In the genomic region with DNA sequence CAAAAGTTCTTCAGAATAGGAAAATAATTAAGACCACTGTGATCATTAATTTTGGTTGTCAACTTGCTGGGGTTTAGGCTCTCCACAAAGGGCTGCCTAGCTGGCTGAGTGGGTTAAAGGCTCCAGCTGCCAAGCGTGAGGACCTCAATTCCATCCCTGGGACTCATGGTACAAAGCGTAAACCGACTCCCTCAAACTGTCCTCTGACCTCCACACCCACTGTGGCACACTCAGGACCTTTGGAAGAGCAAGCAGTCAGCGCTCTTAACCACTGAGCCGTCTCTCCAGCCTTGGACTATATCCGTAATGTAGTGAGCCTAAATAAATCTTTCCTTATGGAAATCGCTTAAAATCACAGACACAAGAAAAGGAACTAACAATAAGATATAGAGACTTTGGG, we compare ENCODE assay signal across 25 mouse cellular contexts. TPM values are rescaled to one million over a fixed set of nuclear protein-coding genes. Genes with fewer than 3 reads are reported as not detected.
DNase-seq lines count a peak whose midpoint lies in the region; ATAC-seq and TF ChIP-seq lines count a peak whose summit lies in the region.
"Had no signal": no experiment of that assay in that cellular context is flagged by ENCODE, and none has a peak within 500 bp of the region (broad histone marks: within the 10 kb centered on the region; RNA-seq: fewer than 3 reads in every experiment).

No protein-coding gene starts in this region.

- H3K9me3 ChIP-seq in intestine, embryonic 15.5 days, result no peaks in the 10 kb centered on the region
- H3K9me3 ChIP-seq in intestine, postnatal 0 days (ENCODE audit: control insufficient read depth), result no peaks in the 10 kb centered on the region
- H3K9me3 ChIP-seq in kidney, embryonic 16.5 days (ENCODE audit: low read length), result no peaks in the 10 kb centered on the region
- H3K9me3 ChIP-seq in liver, embryonic 12.5 days (replicated peaks), result no peaks in the 10 kb centered on the region
- H3K9me3 ChIP-seq: embryonic facial prominence, embryonic 10.5 days; forebrain, embryonic 13.5 days; G1E; heart, embryonic 10.5 days; heart, embryonic 15.5 days; hindbrain, embryonic 13.5 days had no signal

- WGBS in intestine, embryonic 15.5 days, result 69% methylated on average over 7 of the region's 7 CpGs
- WGBS in intestine, postnatal 0 days, result 45% methylated on average over 7 of the region's 7 CpGs
- 54% methylated on average over 7 of the region's 7 CpGs for WGBS in kidney, embryonic 16.5 days
- WGBS in liver, adult 2 months, result 26% methylated on average over 7 of the region's 7 CpGs
- 77% methylated on average over 7 of the region's 7 CpGs for WGBS in liver, embryonic 12.5 days (ENCODE audit: insufficient replicate concordance)

- ATAC-seq in intestine, embryonic 15.5 days, result peak; percentile 8; the same call in 1 of the 2 replicates
- no peak for ATAC-seq in intestine, postnatal 0 days
- ATAC-seq in kidney, embryonic 16.5 days (ENCODE audit: low FRiP score, low TSS enrichment), result no peak
- ATAC-seq in liver, embryonic 12.5 days, result no peak
- ATAC-seq: CD4-positive, CD25-positive, alpha-beta regulatory T cell, adult 4 months; forebrain, embryonic 13.5 days; forebrain, postnatal 0 days had no signal

- no peaks in the 10 kb centered on the region for H3K36me3 ChIP-seq in intestine, embryonic 15.5 days
- no peaks in the 10 kb centered on the region for H3K36me3 ChIP-seq in intestine, postnatal 0 days (ENCODE audit: control insufficient read depth, insufficient read depth)
- peaks cover 4% of the 10 kb centered on the region; the same call in 1 of the 2 replicates for H3K36me3 ChIP-seq in kidney, embryonic 16.5 days (ENCODE audit: insufficient read depth, low read length)
- no peaks in the 10 kb centered on the region for H3K36me3 ChIP-seq in liver, adult 2 months (ENCODE audit: control insufficient read depth, insufficient read depth, low read length)
- H3K36me3 ChIP-seq in liver, embryonic 12.5 days, result 0 out of 2 replicates have a peak, but pooled peaks cover 4% of the 10 kb centered on the region
- H3K36me3 ChIP-seq: heart, embryonic 15.5 days; hindbrain, embryonic 13.5 days had no signal

- H3K9ac ChIP-seq in intestine, embryonic 15.5 days, result no peak overlapping the region
- no peak overlapping the region for H3K9ac ChIP-seq in intestine, postnatal 0 days (ENCODE audit: low read depth, low read length)
- H3K9ac ChIP-seq in kidney, embryonic 16.5 days (replicated peaks; ENCODE audit: low read length), result no peak overlapping the region
- no peak overlapping the region for H3K9ac ChIP-seq in liver, adult 2 months (ENCODE audit: low read depth, low read length)
- no peak overlapping the region for H3K9ac ChIP-seq in liver, embryonic 12.5 days
- H3K9ac ChIP-seq: forebrain, embryonic 13.5 days; forebrain, postnatal 0 days; heart, embryonic 15.5 days; hindbrain, embryonic 13.5 days had no signal

- H3K4me3 ChIP-seq in intestine, embryonic 15.5 days (replicated peaks), result no peak overlapping the region
- no peak overlapping the region for H3K4me3 ChIP-seq in intestine, postnatal 0 days (ENCODE audit: low read depth, low read length)
- H3K4me3 ChIP-seq in kidney, embryonic 16.5 days (ENCODE audit: low read length), result no peak overlapping the region
- H3K4me3 ChIP-seq in liver, adult 2 months (ENCODE audit: insufficient read depth, low read depth, low read length), result no peak overlapping the region
- H3K4me3 ChIP-seq in liver, embryonic 12.5 days, result no peak overlapping the region
- H3K4me3 ChIP-seq: embryonic facial prominence, embryonic 10.5 days; forebrain, embryonic 13.5 days; heart, embryonic 10.5 days; heart, embryonic 15.5 days; hindbrain, embryonic 13.5 days had no signal

- TF ChIP-seq CTCF in intestine, postnatal 0 days (IDR thresholded peaks at IDR 0.05; ENCODE audit: low read depth), result no peak
- TF ChIP-seq CTCF in liver, adult 2 months (IDR thresholded peaks at IDR 0.05; ENCODE audit: low read depth, low read length), result no peak

- H3K27ac ChIP-seq in intestine, embryonic 15.5 days, result no peak overlapping the region
- no peak overlapping the region for H3K27ac ChIP-seq in intestine, postnatal 0 days (ENCODE audit: low read depth, low read length)
- H3K27ac ChIP-seq in kidney, embryonic 16.5 days (ENCODE audit: low read length), result no peak overlapping the region
- H3K27ac ChIP-seq in liver, adult 2 months (replicated peaks; ENCODE audit: insufficient read depth, low read depth, low read length), result no peak overlapping the region
- no peak overlapping the region for H3K27ac ChIP-seq in liver, embryonic 12.5 days
- H3K27ac ChIP-seq: embryonic facial prominence, embryonic 10.5 days; forebrain, embryonic 13.5 days; heart, embryonic 10.5 days; heart, embryonic 15.5 days; hindbrain, embryonic 13.5 days had no signal

- H3K27me3 ChIP-seq in intestine, embryonic 15.5 days (replicated peaks), result no peaks in the 10 kb centered on the region
- no peaks in the 10 kb centered on the region for H3K27me3 ChIP-seq in intestine, postnatal 0 days (replicated peaks; ENCODE audit: control insufficient read depth, insufficient read depth, low read length)
- H3K27me3 ChIP-seq in kidney, embryonic 16.5 days (ENCODE audit: insufficient read depth, low read length), result no peaks in the 10 kb centered on the region
- H3K27me3 ChIP-seq in liver, adult 2 months (ENCODE audit: control insufficient read depth, insufficient read depth, low read length), result no peaks in the 10 kb centered on the region
- H3K27me3 ChIP-seq in liver, embryonic 12.5 days (replicated peaks), result no peaks in the 10 kb centered on the region
- H3K27me3 ChIP-seq: forebrain, embryonic 13.5 days; heart, embryonic 15.5 days; hindbrain, embryonic 13.5 days had no signal

- peaks cover 21% of the 10 kb centered on the region for H3K79me2 ChIP-seq in liver, adult 2 months (ENCODE audit: control insufficient read depth, insufficient read depth, low read length)

- TF ChIP-seq POLR2A in liver, adult 2 months (IDR thresholded peaks at IDR 0.05; ENCODE audit: extremely low read depth, insufficient read depth, low read length), result no peak

- H3K4me1 ChIP-seq in intestine, embryonic 15.5 days (replicated peaks), result 0 out of 2 replicates have a peak, but pooled peaks cover 2% of the 10 kb centered on the region
- H3K4me1 ChIP-seq in intestine, postnatal 0 days (replicated peaks; ENCODE audit: control insufficient read depth, insufficient read depth, low read length), result no peaks in the 10 kb centered on the region
- no peaks in the 10 kb centered on the region for H3K4me1 ChIP-seq in kidney, embryonic 16.5 days (ENCODE audit: insufficient read depth, low read length)
- H3K4me1 ChIP-seq in liver, adult 2 months (ENCODE audit: control insufficient read depth, insufficient read depth, low read length), result peaks cover 10% of the 10 kb centered on the region
- H3K4me1 ChIP-seq in liver, embryonic 12.5 days, result peaks cover 42% of the 10 kb centered on the region

- peak; percentile 17 for DNase-seq in embryo, embryonic 10 days (ENCODE audit: low spot score)
- DNase-seq in embryo, embryonic 9.5 days (ENCODE audit: extremely low spot score), result no peak
- DNase-seq in kidney, postnatal 25 days, result peak; percentile 26 to 47
- DNase-seq in liver, adult 2 months (ENCODE audit: extremely low read depth, low read depth, low spot score), result peak; percentile 84
- DNase-seq: adrenal gland, adult 8-10 months; adrenal gland, postnatal 36 days; B cell, adult 2 months; cerebellum, adult 2 months; cerebellum, postnatal 10 days; forebrain, postnatal 0 days; gastrocnemius, postnatal 36 days; heart, adult 18-20 months; heart, postnatal 14 days had no signal

- no peak overlapping the region for H3K4me2 ChIP-seq in intestine, embryonic 15.5 days (replicated peaks)
- no peak overlapping the region for H3K4me2 ChIP-seq in intestine, postnatal 0 days (replicated peaks; ENCODE audit: low read depth)
- H3K4me2 ChIP-seq in kidney, embryonic 16.5 days (replicated peaks; ENCODE audit: low read depth, low read length), result no peak overlapping the region
- H3K4me2 ChIP-seq in liver, embryonic 12.5 days, result no peak overlapping the region
- H3K4me2 ChIP-seq: forebrain, embryonic 13.5 days; heart, embryonic 15.5 days; hindbrain, embryonic 13.5 days had no signal

RNA-seq across cellular contexts. Expression of gene Wasl, which starts 13.3 kb away (rescaled TPM):
- 66.2 and 74.3 TPM in 2 replicates for polyA plus RNA-seq in intestine, embryonic 15.5 days (2015; fragmentation: Nextera tagmentation; extraction: Ambion mirVana)
- polyA plus RNA-seq in intestine, postnatal 0 days (2015; fragmentation: Nextera tagmentation; extraction: Ambion mirVana), result 103 and 120 TPM in 2 replicates
- 82.1 and 99.1 TPM in 2 replicates for polyA plus RNA-seq in kidney, embryonic 16.5 days (2015; fragmentation: Nextera tagmentation; extraction: Ambion mirVana)
- 36.9 and 40.9 TPM in 2 replicates for total RNA-seq in liver, adult 2 months (2014; rRNA removed)
- 29.4 and 44.5 TPM in 2 replicates for polyA plus RNA-seq in liver, adult 2 months (2012; rRNA removed)
- 27.9 and 30.9 TPM in 2 replicates for polyA plus RNA-seq in liver, embryonic 12.5 days (2016; fragmentation: Nextera tagmentation; extraction: Ambion mirVana)

RNA-seq across cellular contexts. Expression of gene Lmod2, which starts 54.0 kb away (rescaled TPM):
- polyA plus RNA-seq in intestine, embryonic 15.5 days (2015; fragmentation: Nextera tagmentation; extraction: Ambion mirVana), result not detected in 2 replicates
- not detected in 2 replicates for polyA plus RNA-seq in intestine, postnatal 0 days (2015; fragmentation: Nextera tagmentation; extraction: Ambion mirVana)
- 0.12 and 0.32 TPM in 2 replicates for polyA plus RNA-seq in kidney, embryonic 16.5 days (2015; fragmentation: Nextera tagmentation; extraction: Ambion mirVana)
- 0.37 TPM in 1 of 2 replicates, not detected in the other for total RNA-seq in liver, adult 2 months (2014; rRNA removed)
- not detected in 2 replicates for polyA plus RNA-seq in liver, adult 2 months (2012; rRNA removed)
- not detected in 2 replicates for polyA plus RNA-seq in liver, embryonic 12.5 days (2016; fragmentation: Nextera tagmentation; extraction: Ambion mirVana)
- total RNA-seq: forebrain, postnatal 0 days; hematopoietic stem cell, adult 5-6 weeks had no signal
- polyA plus RNA-seq: CD4-positive, CD25-positive, alpha-beta regulatory T cell, adult 4 months; embryonic facial prominence, embryonic 10.5 days; forebrain, embryonic 13.5 days; forebrain, postnatal 0 days; G1E; hindbrain, embryonic 13.5 days had no signal
